Mouse (Mus musculus): Measurements from ENCODE around the gene Brpf3.

Brpf3 gene

DNA sequence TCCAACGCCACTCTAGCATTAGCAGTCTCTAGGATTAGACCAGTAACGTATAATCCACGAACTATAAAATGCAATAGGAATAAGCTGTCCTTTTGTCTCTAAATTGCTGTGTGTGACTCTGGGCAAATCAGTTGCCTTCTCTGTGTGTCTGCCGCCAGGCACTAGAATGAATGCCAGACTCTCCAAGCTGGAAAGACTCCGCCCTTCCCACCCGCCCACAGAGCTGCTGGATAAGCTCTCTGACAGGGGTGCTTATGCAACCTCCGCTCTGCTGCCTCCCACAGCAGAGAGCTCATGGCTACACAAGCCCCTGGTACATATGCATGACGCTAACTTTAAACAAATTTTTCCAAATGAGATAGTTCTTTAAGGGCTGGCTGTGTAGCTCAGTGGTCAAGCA lies 74.4 kb downstream of the Brpf3 start:
- DNase-seq: no peak

DNA sequence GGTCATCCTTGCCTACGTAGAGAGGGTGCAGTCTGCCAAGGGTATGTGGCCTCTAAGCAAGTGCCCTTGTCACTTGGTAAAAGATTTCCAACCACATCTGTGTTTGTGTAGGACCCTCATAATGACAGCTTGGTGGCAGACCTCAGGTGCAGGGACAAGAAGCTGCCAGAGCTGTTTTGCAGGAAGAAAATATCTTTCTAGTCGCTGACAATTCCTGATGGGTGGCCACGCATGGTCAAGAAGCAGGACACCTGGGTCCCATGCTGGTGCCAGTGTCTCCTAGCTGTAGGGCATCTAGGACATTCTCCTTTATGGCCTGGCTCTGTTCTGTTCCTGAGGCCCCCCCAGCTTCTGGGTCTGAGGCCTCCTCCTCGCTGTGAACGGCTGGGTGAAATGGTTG lies 75.4 kb downstream of the Brpf3 start:
- no peak for DNase-seq

DNA sequence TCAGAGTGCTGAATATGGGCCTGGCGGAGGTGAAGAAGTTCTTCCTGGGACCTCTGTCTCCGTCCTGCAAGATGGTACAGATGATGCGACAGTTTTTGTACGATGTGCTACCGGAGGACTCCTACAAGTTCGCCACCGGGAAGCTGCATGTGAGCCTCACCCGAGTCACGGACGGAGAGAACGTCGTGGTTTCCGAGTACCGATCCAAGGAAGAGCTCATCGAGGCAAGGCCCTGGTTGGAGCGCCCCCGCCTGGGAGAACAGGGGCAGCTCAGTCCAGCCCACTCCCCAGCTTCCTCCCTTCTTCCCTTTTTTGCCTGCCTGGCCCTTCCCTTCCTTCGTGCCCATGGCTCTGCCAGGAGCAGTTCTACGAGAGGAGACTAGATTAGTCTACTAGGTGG lies 75.9 kb downstream of the Brpf3 start:
- no peak for DNase-seq

DNA sequence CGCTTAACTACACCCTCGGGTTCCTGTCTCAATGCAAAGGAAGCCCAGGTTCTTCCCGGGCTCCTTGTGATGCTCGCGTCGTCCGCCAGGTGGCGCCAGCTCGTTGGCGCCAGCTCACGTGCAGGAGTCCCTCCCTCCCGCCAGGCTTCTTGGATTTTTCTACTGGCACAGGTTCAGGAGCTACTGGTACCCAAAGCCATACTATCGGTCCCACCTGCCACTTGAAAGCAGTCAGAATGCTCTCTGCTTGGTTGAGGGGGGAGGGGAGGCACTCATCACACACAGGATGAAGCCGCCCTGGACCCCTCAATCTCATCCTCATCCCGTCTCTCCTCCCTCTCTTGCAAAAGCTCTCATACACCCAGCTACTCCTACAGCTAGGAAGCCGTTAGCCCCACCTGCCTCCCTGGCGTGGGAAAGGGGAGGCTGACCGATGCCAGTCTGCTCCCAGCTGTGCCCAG lies 79.1 kb downstream of the Brpf3 start:
- DNase-seq: peak; percentile 64

DNA sequence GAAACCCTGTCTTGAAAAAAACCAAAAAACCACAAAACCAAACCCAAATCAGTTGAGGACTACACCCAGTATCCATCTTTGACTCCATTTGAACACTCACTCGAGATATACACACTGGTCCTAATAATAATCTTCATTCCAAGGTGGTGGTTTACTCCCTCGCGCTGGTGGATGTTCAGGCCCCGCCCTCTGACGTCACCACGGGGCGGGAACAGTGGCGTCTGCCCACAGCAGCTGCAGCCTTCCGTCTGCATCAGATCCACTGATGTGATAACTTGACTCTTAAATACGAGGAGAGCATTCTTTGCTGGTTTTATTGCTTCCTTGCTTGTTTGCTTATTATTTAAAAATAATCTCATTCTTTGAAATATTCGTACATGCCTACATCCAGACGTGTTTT lies 81.4 kb downstream of the Brpf3 start:
- no peak for DNase-seq

DNA sequence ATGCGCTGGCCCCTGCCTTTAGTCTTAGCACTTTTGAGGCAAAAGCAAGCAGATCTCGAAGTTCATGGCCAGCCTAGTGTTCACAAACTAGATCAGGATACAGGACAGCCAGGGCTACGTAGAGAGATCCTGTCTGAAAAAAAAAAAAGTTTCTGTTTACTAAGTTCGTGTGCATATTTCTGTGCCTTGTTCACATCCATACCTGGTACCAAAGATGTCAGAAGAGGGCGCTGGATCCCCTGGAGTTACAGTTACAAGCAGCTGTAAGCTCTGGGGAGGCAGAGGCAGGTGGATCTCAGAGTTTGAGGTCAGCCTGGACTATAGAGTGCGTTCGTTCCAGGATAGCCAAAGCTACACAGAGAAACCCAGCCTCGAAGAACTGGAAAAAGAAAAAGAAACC lies 81.9 kb downstream of the Brpf3 start:
- DNase-seq: no peak

DNA sequence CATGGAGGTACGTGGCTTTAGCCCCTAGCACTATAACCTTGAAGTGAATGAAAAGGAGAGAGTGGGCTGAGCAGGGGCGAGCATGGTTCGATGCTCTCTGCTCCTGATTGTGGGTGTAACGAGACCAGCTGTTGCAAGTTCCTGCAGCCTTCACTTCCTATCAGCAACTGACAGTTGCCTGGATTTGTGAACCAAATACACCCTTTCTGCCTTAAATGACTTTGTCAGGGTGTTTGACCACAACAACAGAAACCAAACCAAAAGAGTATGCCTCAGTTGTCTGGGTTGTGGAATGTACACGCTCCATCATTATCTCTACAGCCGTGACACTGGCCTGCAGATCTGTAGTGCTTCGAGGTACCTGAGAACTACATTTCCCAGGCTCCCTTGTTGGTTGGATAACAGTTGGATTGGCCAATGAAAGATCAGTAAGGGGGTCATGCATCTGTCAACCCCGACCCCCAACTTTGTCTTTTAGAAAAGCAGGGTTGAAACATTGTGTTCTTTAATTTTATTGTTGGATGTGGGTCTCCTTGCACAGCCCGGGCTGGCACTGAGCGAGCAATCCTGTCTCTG lies 83.1 kb downstream of the Brpf3 start:
- DNase-seq: no peak

DNA sequence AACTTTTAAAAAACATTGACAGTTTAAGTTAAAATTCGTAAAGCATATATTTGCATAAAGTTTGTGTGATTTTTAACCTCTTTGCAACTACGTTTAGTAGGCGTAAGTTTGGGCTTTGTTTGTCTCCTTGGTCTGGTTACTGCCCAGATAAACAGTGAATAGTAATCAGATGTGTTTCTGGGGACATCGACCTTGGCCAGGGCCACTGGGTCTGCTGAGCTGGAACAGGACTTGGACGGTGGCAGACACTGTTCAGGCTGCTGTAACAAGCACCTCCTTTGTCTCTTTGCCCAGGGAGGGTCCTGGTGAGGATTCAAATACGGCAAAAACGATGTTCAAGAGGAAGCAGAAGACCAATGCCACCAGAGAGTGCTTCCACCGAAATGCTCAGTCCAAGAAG lies 84.3 kb downstream of the Brpf3 start:
- no peak for DNase-seq

DNA sequence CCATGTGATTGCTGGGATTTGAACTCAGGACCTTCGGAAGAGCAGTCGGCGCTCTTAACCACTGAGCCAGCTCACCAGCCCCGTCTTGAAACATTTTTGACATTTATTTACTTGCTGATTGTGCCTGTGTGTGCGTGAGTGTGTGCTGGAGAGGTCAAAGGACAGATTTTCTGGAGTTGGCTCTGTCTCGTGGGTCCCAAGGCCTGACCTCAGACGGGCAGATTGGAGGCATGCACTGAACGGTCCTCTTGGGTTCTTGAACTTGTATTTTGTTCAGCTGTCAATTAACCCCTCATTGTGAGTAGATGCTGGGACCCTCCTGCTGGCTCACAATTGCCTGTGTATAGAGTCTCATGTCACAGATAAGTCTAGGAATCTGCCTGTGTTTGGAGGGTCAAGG lies 85.4 kb downstream of the Brpf3 start:
- DNase-seq: no peak
